Mouse (Mus musculus) megakaryocyte, adult 5-6 weeks (primary cell): ENCODE results near the gene S100a6. TPM values are rescaled to one million over a fixed set of nuclear protein-coding genes. Genes with fewer than 3 reads are reported as not detected.

Experiments used
- total RNA-seq, 2 experiments: library from RNA; stranded (forward) in 1 of 2; stranded (reverse) in 1 of 2; fragments of 153-499, 151-499 nt in 1 of 2; fragments of 221-1000, 200-1000 nt in 1 of 2; gene quantifications; 2 replicates each; pipeline versions ENCODE4 v1.2.3 to v1.2.4; 2015 to 2017

S100a6 gene
- total RNA-seq, 2 experiments from 2014 or later = 1,043 to 2,141 TPM

Other genes starting within 250 kb of the S100a6 start
- gene Slc27a3, start 222.9 kb upstream of the S100a6 start, total RNA-seq (2015) = 0.21 and 0.33 TPM in 2 replicates
- gene Slc27a3, start 222.9 kb upstream of the S100a6 start, total RNA-seq (2017) = 1.1 and 3.0 TPM in 2 replicates
- gene Ints3, start 179.3 kb upstream of the S100a6 start, total RNA-seq (2015) = 13.7 and 14.7 TPM in 2 replicates
- gene Ints3, start 179.3 kb upstream of the S100a6 start, total RNA-seq (2017) = 14.9 and 20.5 TPM in 2 replicates
- not detected in 2 replicates for gene Npr1, start 147.0 kb upstream of the S100a6 start, total RNA-seq (2015)
- 0.08 TPM in 1 of 2 replicates, not detected in the other for gene Npr1, start 147.0 kb upstream of the S100a6 start, total RNA-seq (2017)
- 51.8 and 57.3 TPM in 2 replicates for gene Ilf2, start 136.8 kb upstream of the S100a6 start, total RNA-seq (2015)
- 103 and 111 TPM in 2 replicates for gene Ilf2, start 136.8 kb upstream of the S100a6 start, total RNA-seq (2017)
- gene Snapin, start 121.8 kb upstream of the S100a6 start, total RNA-seq (2015) = 41.6 and 47.3 TPM in 2 replicates
- gene Snapin, start 121.8 kb upstream of the S100a6 start, total RNA-seq (2017) = 40.9 and 49.5 TPM in 2 replicates
- 97.7 and 99.3 TPM in 2 replicates for gene Chtop, start 103.4 kb upstream of the S100a6 start, total RNA-seq (2015)
- 85.7 and 88.3 TPM in 2 replicates for gene Chtop, start 103.4 kb upstream of the S100a6 start, total RNA-seq (2017)
- gene S100a1, start 98.5 kb upstream of the S100a6 start, total RNA-seq (2015) = 70.5 and 89.5 TPM in 2 replicates
- gene S100a1, start 98.5 kb upstream of the S100a6 start, total RNA-seq (2017) = 50.9 and 80.4 TPM in 2 replicates
- gene S100a13, start 98.4 kb upstream of the S100a6 start, total RNA-seq (2015) = 121 and 128 TPM in 2 replicates
- 141 and 179 TPM in 2 replicates for gene S100a13, start 98.4 kb upstream of the S100a6 start, total RNA-seq (2017)
- not detected in 2 replicates for gene S100a14, start 86.0 kb upstream of the S100a6 start, total RNA-seq (2015)
- 0.16 TPM in 1 of 2 replicates, not detected in the other for gene S100a14, start 86.0 kb upstream of the S100a6 start, total RNA-seq (2017)
- not detected in 2 replicates for gene S100a16, start 75.6 kb upstream of the S100a6 start, total RNA-seq (2015)
- gene S100a16, start 75.6 kb upstream of the S100a6 start, total RNA-seq (2017) = not detected in 2 replicates
- gene S100a3, start 52.3 kb upstream of the S100a6 start, total RNA-seq (2015) = 0.66 TPM in 1 of 2 replicates, not detected in the other
- gene S100a3, start 52.3 kb upstream of the S100a6 start, total RNA-seq (2017) = not detected in 2 replicates
- gene S100a2, start 22.6 kb upstream of the S100a6 start, total RNA-seq (2015) = not detected in 2 replicates
- not detected in 2 replicates for gene S100a2, start 22.6 kb upstream of the S100a6 start, total RNA-seq (2017)
- not detected in 2 replicates for gene Gm42674, start 11.0 kb upstream of the S100a6 start, total RNA-seq (2015)
- gene Gm42674, start 11.0 kb upstream of the S100a6 start, total RNA-seq (2017) = 2.9 and 5.7 TPM in 2 replicates
- 2,878 and 2,936 TPM in 2 replicates for gene S100a4, start 9.1 kb upstream of the S100a6 start, total RNA-seq (2015)
- gene S100a4, start 9.1 kb upstream of the S100a6 start, total RNA-seq (2017) = 3,102 and 3,469 TPM in 2 replicates
- gene S100a5, start 4.4 kb upstream of the S100a6 start, total RNA-seq (2015) = not detected in 2 replicates
- gene S100a5, start 4.4 kb upstream of the S100a6 start, total RNA-seq (2017) = 3.4 TPM in 1 of 2 replicates, not detected in the other
- 0.11 and 0.31 TPM in 2 replicates for gene S100a7a, start 41.1 kb downstream of the S100a6 start, total RNA-seq (2015)
- gene S100a7a, start 41.1 kb downstream of the S100a6 start, total RNA-seq (2017) = 0.29 TPM in 1 of 2 replicates, not detected in the other
- 16,705 and 21,369 TPM in 2 replicates for gene S100a8, start 56.1 kb downstream of the S100a6 start, total RNA-seq (2015)
- gene S100a8, start 56.1 kb downstream of the S100a6 start, total RNA-seq (2017) = 18,572 and 19,307 TPM in 2 replicates
- 25,767 and 33,746 TPM in 2 replicates for gene S100a9, start 82.8 kb downstream of the S100a6 start, total RNA-seq (2015)
- 12,484 and 18,004 TPM in 2 replicates for gene S100a9, start 82.8 kb downstream of the S100a6 start, total RNA-seq (2017)
- 0.07 TPM in 1 of 2 replicates, not detected in the other for gene Pglyrp4, start 114.0 kb downstream of the S100a6 start, total RNA-seq (2015)
- gene Pglyrp4, start 114.0 kb downstream of the S100a6 start, total RNA-seq (2017) = 0.28 and 0.44 TPM in 2 replicates
- gene Gm5849, start 165.0 kb downstream of the S100a6 start, total RNA-seq (2015) = not detected in 2 replicates
- not detected in 2 replicates for gene Gm5849, start 165.0 kb downstream of the S100a6 start, total RNA-seq (2017)